In genomic region chr5:97087030-97087630, GRCm38 (mm10) we compare ENCODE assay signal across 10 mouse cellular contexts. TPM values are rescaled to one million over a fixed set of nuclear protein-coding genes. Genes with fewer than 3 reads are reported as not detected.
DNase-seq lines count a peak whose midpoint lies in the region; ATAC-seq and TF ChIP-seq lines count a peak whose summit lies in the region.
"Had no signal": no experiment of that assay in that cellular context is flagged by ENCODE, and none has a peak within 500 bp of the region (broad histone marks: within the 10 kb centered on the region; RNA-seq: fewer than 3 reads in every experiment).

No protein-coding gene starts in this region.

- H3K4me2 ChIP-seq in heart, embryonic 12.5 days, result peak overlapping the region; percentile 44
- H3K4me2 ChIP-seq in hindbrain, embryonic 16.5 days (ENCODE audit: low read length), result no peak overlapping the region
- H3K4me2 ChIP-seq in neural tube, embryonic 15.5 days, result no peak overlapping the region
- H3K4me2 ChIP-seq in hindbrain, embryonic 11.5 days (replicated peaks; ENCODE audit: low read depth, low read length), result no peak overlapping the region
- H3K4me2 ChIP-seq: embryonic facial prominence, embryonic 15.5 days had no signal

- peaks cover 4% of the 10 kb centered on the region for H3K36me3 ChIP-seq in testis, adult 2 months (ENCODE audit: control insufficient read depth, insufficient read depth, low read length)
- H3K36me3 ChIP-seq in heart, embryonic 12.5 days, result peaks cover 26% of the 10 kb centered on the region
- H3K36me3 ChIP-seq in hindbrain, embryonic 16.5 days (ENCODE audit: control insufficient read depth, insufficient read depth, low read length), result peaks cover 13% of the 10 kb centered on the region
- H3K36me3 ChIP-seq in neural tube, embryonic 15.5 days, result peaks cover 39% of the 10 kb centered on the region
- H3K36me3 ChIP-seq in hindbrain, embryonic 11.5 days (ENCODE audit: control insufficient read depth, insufficient read depth, low read length), result no peaks in the 10 kb centered on the region

- TF ChIP-seq CTCF in testis, adult 2 months (IDR thresholded peaks at IDR 0.05; ENCODE audit: control insufficient read depth, insufficient read depth, insufficient replicate concordance, low read depth, low read length), result no peak

- 0 out of 2 replicates have a peak overlapping the region, but pooled peaks have one; percentile 11 for H3K9ac ChIP-seq in heart, embryonic 12.5 days
- no peak overlapping the region for H3K9ac ChIP-seq in hindbrain, embryonic 16.5 days (ENCODE audit: low read depth, low read length)
- H3K9ac ChIP-seq in neural tube, embryonic 15.5 days (replicated peaks), result no peak overlapping the region
- H3K9ac ChIP-seq in hindbrain, embryonic 11.5 days (ENCODE audit: low read depth, low read length), result no peak overlapping the region
- H3K9ac ChIP-seq: embryonic facial prominence, embryonic 15.5 days had no signal

- WGBS in heart, embryonic 12.5 days, result 76% methylated on average over 24 of the region's 24 CpGs
- WGBS in hindbrain, embryonic 16.5 days, result 88% methylated on average over 24 of the region's 24 CpGs
- WGBS in neural tube, embryonic 15.5 days, result 93% methylated on average over 24 of the region's 24 CpGs
- 93% methylated on average over 24 of the region's 24 CpGs for WGBS in hindbrain, embryonic 11.5 days

- H3K9me3 ChIP-seq in heart, embryonic 12.5 days (replicated peaks), result no peaks in the 10 kb centered on the region
- H3K9me3 ChIP-seq in hindbrain, embryonic 16.5 days (ENCODE audit: control insufficient read depth, low read length), result no peaks in the 10 kb centered on the region
- no peaks in the 10 kb centered on the region for H3K9me3 ChIP-seq in neural tube, embryonic 15.5 days (replicated peaks)
- H3K9me3 ChIP-seq in hindbrain, embryonic 11.5 days (ENCODE audit: control insufficient read depth, low read length), result no peaks in the 10 kb centered on the region
- H3K9me3 ChIP-seq: embryonic facial prominence, embryonic 15.5 days had no signal

- no peak for ATAC-seq in heart, embryonic 12.5 days (ENCODE audit: insufficient number of reproducible peaks, low FRiP score)
- no peak for ATAC-seq in hindbrain, embryonic 16.5 days
- ATAC-seq in neural tube, embryonic 15.5 days (ENCODE audit: low FRiP score), result no peak
- no peak for ATAC-seq in hindbrain, embryonic 11.5 days (ENCODE audit: low FRiP score)

- no peaks in the 10 kb centered on the region for H3K27me3 ChIP-seq in testis, adult 2 months (ENCODE audit: control insufficient read depth, insufficient read depth, low read length)
- no peaks in the 10 kb centered on the region for H3K27me3 ChIP-seq in heart, embryonic 12.5 days (replicated peaks)
- no peaks in the 10 kb centered on the region for H3K27me3 ChIP-seq in hindbrain, embryonic 16.5 days (replicated peaks; ENCODE audit: control insufficient read depth, insufficient read depth, low read length)
- H3K27me3 ChIP-seq in neural tube, embryonic 15.5 days (replicated peaks), result no peaks in the 10 kb centered on the region
- H3K27me3 ChIP-seq in hindbrain, embryonic 11.5 days (ENCODE audit: control insufficient read depth, insufficient read depth, low read length), result no peaks in the 10 kb centered on the region
- H3K27me3 ChIP-seq: embryonic facial prominence, embryonic 15.5 days had no signal

- no peak for TF ChIP-seq POLR2A in testis, adult 2 months (IDR thresholded peaks at IDR 0.05; ENCODE audit: control insufficient read depth, low read depth, low read length)

- peak overlapping the region; percentile 5 for H3K4me3 ChIP-seq in testis, adult 2 months (ENCODE audit: control insufficient read depth, low read depth, low read length)
- H3K4me3 ChIP-seq in heart, embryonic 12.5 days, result no peak overlapping the region
- no peak overlapping the region for H3K4me3 ChIP-seq in hindbrain, embryonic 16.5 days (ENCODE audit: low read length)
- H3K4me3 ChIP-seq in neural tube, embryonic 15.5 days (replicated peaks), result no peak overlapping the region
- no peak overlapping the region for H3K4me3 ChIP-seq in hindbrain, embryonic 11.5 days (ENCODE audit: low read depth, low read length)
- H3K4me3 ChIP-seq: embryonic facial prominence, embryonic 15.5 days had no signal

- no peak for DNase-seq in testis, postnatal 14 days (ENCODE audit: low spot score)
- DNase-seq in lung, adult 18-20 months, result peak; percentile 30 to 34
- no peak for DNase-seq in hindbrain, embryonic 11.5 days (ENCODE audit: low spot score)
- DNase-seq: cerebellum, adult 9-11 months; left cerebral cortex, postnatal 4 days had no signal

- no peak overlapping the region for H3K27ac ChIP-seq in testis, adult 2 months (ENCODE audit: control insufficient read depth, insufficient read depth, low read depth, low read length)
- H3K27ac ChIP-seq in heart, embryonic 12.5 days (ENCODE audit: poor library complexity, severe bottlenecking), result no peak overlapping the region
- H3K27ac ChIP-seq in hindbrain, embryonic 16.5 days (ENCODE audit: low read depth, low read length), result no peak overlapping the region
- H3K27ac ChIP-seq in neural tube, embryonic 15.5 days (replicated peaks), result no peak overlapping the region
- H3K27ac ChIP-seq in hindbrain, embryonic 11.5 days (ENCODE audit: low read depth, low read length), result no peak overlapping the region
- H3K27ac ChIP-seq: embryonic facial prominence, embryonic 15.5 days had no signal

- peaks cover 9% of the 10 kb centered on the region for H3K4me1 ChIP-seq in testis, adult 2 months (ENCODE audit: control insufficient read depth, insufficient read depth, low read length)
- H3K4me1 ChIP-seq in heart, embryonic 12.5 days (replicated peaks), result peaks cover 6% of the 10 kb centered on the region; the same call in 1 of the 2 replicates
- no peaks in the 10 kb centered on the region for H3K4me1 ChIP-seq in hindbrain, embryonic 16.5 days (ENCODE audit: control insufficient read depth, insufficient read depth, low read depth, low read length)
- no peaks in the 10 kb centered on the region for H3K4me1 ChIP-seq in neural tube, embryonic 15.5 days
- no peaks in the 10 kb centered on the region for H3K4me1 ChIP-seq in hindbrain, embryonic 11.5 days (replicated peaks; ENCODE audit: control insufficient read depth, insufficient read depth, low read length)
- H3K4me1 ChIP-seq: embryonic facial prominence, embryonic 15.5 days had no signal

RNA-seq across cellular contexts. Expression of gene Paqr3, which starts 24.3 kb away (rescaled TPM):
- polyA plus RNA-seq in testis, adult 2 months (2012; rRNA removed), result 7.0 and 7.2 TPM in 2 replicates
- 1.9 and 2.5 TPM in 2 replicates for polyA plus RNA-seq in heart, embryonic 12.5 days (2016; fragmentation: Nextera tagmentation; extraction: Ambion mirVana)
- polyA plus RNA-seq in hindbrain, embryonic 16.5 days (2015; fragmentation: Nextera tagmentation; extraction: Ambion mirVana), result 16.5 and 16.8 TPM in 2 replicates
- 15.7 and 17.6 TPM in 2 replicates for polyA plus RNA-seq in neural tube, embryonic 15.5 days (2015; fragmentation: Nextera tagmentation; extraction: Ambion mirVana)
- 12.7 and 14.9 TPM in 2 replicates for polyA plus RNA-seq in hindbrain, embryonic 11.5 days (2014; fragmentation: Nextera tagmentation; extraction: Ambion mirVana)

Comparison
In these comparisons a context has a peak if more than half of its experiments do, and no peak if none do; other contexts are left out.
1. DNase-seq: peak in lung, adult 18-20 months (2 of 2); none in testis, postnatal 14 days (single experiment) and hindbrain, embryonic 11.5 days (single experiment).